Mouse (Mus musculus): ENCODE results near the gene Slc22a3.

DNA sequence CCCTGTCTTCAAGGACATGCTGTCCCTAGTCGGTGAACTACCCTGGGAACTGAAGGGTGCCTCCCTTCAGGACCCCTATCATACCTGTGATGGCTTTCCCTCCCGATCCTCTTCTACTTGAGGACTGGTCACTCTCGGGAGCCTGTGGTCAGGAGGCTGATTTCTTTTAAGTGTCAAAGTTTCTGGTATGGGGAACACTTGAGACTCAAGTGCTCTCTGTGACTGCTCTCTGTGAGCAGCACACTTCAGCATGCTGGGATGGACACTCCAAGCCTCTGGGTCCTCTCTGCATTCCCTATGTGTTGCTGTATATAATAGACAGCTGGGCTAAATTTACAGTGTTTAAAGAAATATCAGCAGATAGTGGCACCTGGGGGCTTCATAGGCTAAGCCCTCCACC lies 39.9 kb downstream of the Slc22a3 start:
- TF ChIP-seq EP300 (IDR thresholded peaks at IDR 0.05; ENCODE audit: low read length) (no peak), TCF12 (IDR thresholded peaks at IDR 0.05; ENCODE audit: low read depth, low read length) (no peak), MYC (IDR thresholded peaks at IDR 0.05; ENCODE audit: low read depth, low read length) (no peak), ZNF384 (IDR thresholded peaks at IDR 0.05; ENCODE audit: low read depth, low read length) (no peak), ZC3H11A (IDR thresholded peaks at IDR 0.05; ENCODE audit: low read depth, low read length) (no peak), GABPA (IDR thresholded peaks at IDR 0.05; ENCODE audit: insufficient replicate concordance, low read depth, low read length) (no peak), CTCF (conservative IDR thresholded peaks at IDR 0.05 in 1 of 2, IDR thresholded peaks at IDR 0.05 in 1 of 2; ENCODE audit: low read depth in 2 of 2, low read length in 2 of 2) (no peak), ZMIZ1 (IDR thresholded peaks at IDR 0.05; ENCODE audit: low read depth, low read length) (no peak)
